Mouse (Mus musculus) urinary bladder, postnatal 10 days (tissue): ENCODE data around the gene Rfxap.
"Not testable (repeated sequence)": the region's sequence is repeated elsewhere in the genome, so short reads cannot be mapped to it uniquely, and the experiment has no call there.

ENCODE experiments used
- DNase-seq: peaks from one replicate; pipeline ENCODE4 v3.0.0; 2022; ENCODE audit warnings: low spot score

Rfxap gene

DNA sequence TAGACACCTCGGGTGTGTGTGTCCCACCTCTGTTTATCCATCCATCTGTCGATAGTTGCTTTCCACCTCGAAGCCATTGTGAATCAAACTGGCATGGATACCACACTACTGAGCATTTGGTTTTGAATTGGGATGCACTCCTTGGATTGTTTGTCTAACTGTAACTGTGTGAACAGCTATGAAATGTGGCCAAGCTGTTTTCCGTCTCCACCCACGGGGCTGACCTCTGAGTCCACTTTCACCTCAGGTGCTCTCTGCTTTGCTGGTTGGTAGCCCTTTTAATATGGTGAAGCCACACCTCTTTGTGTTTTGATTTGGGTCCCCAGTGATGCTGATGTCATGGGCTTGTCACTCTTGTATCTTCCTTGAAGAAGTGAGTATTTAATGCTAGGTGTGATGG lies 40.8 kb downstream of the Rfxap start:
- DNase-seq = no peak

DNA sequence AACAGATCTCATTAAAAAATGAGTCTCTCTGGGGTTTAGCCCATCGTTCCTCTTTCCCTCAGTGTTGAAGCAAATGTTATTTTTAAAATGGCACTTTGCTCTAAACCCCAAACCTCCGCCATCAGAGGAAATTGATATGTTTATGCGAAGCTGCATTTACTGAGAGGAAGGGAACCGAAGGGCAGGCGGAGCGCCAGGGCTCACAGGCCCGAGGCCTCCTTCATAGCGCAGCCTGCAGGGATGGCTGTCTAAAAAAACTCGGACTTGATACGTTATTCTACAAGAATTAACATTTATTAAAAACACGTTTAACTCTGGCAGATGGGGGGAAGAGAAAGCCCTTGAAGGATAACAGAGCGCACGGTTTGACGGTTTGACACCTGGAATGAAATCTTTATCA lies 41.6 kb downstream of the Rfxap start:
- DNase-seq = no peak

DNA sequence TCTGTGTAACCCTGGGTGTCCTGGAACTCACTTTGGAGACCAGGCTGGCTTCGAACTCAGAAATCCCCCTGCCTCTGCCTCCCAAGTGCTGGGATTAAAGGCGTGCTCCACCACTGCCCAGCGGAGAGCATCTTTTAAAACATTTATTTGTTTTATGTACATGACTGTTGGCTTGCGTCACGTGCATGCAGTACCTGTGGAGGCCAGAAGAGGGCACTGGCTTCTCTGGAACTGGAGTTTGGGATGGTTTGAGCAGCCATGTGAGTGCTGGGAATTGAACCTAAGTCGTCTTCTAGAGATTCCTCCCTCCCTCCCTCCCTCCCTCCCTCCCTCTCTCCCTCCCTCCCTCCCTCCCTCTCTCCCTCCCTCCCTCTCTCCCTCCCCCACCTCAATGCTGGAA lies 42.1 kb downstream of the Rfxap start:
- not testable (repeated sequence) for DNase-seq

DNA sequence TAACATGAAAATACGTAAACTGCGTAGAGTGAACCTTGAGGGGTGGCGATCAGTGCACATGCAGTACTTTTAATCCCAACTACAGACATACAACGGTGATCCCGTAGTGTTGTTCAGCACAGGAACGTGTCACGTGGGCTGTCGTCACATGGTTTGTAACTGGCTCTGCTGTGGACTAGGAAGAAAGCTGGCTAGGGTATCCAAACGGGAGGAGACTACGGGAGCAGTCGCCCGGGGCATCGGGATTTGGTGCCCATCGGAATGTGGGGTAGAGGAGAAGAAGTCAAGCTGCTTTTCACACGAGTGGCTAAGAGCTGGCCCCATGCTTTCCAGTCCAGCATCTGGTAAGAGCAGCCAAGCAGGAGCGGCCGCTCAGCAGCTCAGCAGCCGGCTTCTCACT lies 43.2 kb downstream of the Rfxap start:
- no peak for DNase-seq

DNA sequence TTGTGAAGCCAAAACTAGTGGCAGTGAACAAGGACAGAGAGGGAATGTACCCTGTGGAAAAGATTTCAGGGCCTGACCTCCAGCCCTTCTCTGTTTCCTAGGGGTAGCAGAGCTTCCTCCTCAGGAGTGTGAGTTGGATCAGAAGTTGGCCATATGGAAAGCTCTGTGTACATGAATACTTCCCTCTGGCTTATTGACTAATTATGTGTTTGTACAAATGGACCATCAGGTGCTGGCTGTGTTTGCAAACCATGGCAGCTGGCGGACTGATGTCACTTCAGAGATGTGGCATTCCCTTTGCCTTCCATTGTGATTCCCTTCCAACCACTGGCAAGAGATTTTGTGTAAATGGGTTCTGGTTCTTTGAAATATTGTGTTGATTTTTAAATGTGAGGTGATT lies 46.3 kb downstream of the Rfxap start:
- DNase-seq = no peak

DNA sequence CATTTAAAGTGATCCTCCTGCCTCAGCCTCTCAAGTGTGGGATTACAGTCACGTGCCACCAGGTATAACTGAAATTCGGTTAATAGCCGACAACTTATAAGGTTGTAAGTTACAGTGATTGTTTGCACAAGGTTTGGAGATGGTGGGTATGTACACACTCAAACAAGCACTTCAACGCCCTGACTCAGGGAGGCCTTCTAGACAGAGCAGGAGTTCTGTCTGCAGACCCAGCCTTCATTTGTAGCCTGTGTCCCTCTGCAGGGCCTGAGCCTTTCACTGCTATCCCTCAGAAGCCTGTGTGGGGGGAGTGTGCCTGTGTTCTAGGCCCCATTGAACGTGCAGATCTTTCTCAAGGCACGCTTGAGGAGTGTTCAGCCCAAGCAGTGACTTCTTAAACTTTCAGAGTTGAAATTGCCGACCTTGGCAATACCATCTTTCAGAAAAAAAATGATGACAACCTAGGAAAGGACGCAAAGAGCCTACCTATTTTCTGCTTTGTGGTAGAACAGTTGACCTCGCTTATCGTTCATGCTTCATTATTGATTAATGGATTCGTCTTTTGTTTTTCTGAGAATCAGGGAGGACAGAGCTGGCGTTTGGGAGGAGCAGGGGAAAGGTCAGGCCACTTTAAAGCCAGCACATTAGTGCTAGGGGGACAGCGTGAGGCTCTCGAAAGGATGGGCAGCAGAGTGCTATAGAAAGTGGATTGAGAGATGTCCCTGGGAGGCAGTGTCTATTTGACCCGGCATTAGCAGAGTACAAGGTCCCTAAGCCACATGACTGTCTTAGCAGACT lies 47.1 kb downstream of the Rfxap start:
- DNase-seq = no peak

DNA sequence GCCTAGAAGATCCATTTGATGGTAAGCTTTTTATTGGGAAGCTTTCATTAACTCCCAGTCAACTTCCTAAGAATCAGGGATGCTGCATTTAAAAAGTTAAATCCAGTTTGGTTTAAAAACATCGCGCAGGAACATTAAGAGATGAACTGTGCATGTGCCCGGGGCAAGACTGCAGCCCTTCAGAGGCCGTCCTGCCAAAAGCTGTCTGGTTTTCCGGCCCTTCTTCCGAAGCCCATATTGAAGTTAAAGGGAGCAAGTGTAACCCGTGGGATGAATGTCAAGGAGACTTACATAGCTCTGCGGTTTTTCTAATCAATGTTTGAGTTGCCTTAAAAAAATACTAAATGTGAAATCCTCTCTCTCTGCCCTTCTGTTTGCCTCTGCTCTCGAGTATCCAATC lies 48.4 kb downstream of the Rfxap start:
- DNase-seq = no peak

DNA sequence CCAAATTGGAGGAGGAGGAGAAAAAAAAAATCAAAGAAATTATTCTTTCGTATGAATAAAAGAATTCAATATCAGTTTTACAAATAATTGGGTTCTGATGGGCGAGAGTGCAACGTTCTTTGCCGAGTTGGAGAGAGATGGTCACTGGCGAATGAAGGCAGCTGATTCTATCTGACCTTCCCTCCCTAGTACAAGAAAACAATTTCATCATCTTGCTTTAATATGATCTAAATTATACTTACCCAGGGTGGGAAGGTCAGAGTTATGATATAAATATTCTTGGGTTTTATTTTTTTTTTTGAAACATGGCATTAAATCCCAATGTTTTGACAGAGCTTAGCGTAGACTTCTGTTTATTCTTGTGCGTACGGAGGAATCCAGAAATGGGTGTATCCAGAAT lies 50.1 kb downstream of the Rfxap start:
- no peak for DNase-seq

DNA sequence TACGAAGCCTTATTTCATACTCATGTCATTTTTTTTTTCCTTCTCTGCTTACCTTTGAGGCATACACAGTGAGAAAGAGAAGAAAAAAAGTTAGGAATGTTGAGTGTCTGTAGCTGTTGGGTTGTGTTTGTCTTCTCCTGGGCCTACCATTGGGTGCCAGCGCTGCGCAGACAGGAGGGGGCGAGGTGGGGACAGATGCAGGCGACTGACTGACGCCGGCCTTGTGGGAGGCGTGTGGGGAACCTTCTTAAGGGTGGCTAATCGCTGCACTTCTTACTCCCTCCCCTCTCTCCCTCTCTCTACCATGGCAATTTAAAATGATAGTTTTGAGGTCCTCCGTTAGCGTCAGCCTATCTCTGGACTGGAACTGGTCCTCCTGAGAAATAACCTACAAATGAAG lies 51.5 kb downstream of the Rfxap start:
- no peak for DNase-seq

DNA sequence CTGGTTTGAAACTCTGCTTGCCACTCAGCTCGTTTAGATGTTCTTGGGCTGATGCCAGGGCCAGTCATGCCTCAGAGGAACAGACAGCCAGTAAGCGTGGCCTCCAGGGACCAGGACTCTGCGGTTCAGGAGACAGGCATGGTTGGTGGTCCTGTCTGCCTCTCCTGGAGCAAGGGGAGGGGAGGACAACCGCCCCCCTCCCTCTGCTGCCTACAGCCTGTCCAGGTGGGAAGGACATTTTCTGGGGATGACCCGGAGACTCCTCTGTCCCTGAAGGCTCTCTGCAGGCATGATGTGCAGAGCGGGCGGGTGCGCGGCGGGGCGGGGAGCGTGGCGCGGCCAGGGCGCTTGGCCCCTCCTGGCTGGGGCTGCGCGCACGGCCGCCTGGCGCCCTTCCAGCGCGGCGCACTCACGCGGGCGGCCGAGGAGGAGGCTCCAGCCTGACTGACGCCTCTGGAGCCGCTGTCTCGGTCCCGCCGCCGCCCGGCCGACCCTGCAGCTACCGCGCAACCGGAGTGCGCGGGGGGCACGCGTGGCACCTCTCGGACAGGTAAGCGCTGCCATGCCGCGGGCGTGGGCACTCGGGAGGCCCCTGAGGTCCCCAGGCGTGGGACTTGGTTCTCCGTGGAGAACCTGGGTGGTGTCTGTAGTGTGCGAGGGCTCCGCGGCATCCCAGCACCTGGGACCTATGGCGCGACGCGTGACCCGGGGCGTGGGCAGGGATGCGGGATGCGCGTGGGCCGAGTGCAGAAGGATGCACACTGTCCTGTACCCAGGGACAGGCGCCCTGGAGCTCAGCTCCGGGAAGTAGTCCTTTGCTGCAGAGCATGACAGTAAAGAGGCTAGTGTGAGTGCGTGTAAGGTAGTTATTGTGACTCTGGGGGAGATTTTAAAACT lies 52.2 kb downstream of the Rfxap start, which contains the start of gene Smad9:
Gene Smad9 (plus strand): TSS at position 438 of the 897 bp plus-strand sequence.
- DNase-seq = no peak

DNA sequence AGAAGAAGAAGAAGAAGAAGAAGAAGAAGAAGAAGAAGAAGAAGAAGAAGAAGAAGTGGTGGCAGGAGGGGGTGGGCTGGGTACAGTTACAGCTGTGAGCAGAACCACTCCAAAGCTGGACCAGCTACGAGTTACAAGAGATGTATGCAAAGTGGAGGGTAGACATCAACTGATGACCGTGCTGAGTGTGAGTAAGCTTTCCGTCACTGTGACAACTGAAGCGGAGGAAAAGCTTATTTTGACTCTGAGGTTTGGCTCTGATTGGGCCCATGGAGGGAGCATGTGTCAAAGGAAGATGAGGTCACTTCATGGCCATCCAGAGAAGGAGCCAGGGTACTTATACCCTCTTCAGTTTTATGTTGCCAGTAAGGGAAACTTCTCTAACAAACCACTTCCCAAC lies 54.2 kb downstream of the Rfxap start:
- DNase-seq = no peak
